Mouse (Mus musculus): ENCODE measurements at regions not wholly inside any gene's neighbourhood (a gene's known extent, or its start where the extent isn't known, plus 50 kb on each side); places are given as distances from the start of the nearest gene placed in this dataset.
"Not testable (repeated sequence)": the region's sequence is repeated elsewhere in the genome, so short reads cannot be mapped to it uniquely, and the experiment has no call there.

- intact Hi-C loops (cut with DNase I), result no loop called here
- Histone ChIP-seq H3K4me3 (no peak overlapping the region), H3K27ac (no peak overlapping the region)
- DNase-seq, result no peak
- TF ChIP-seq CTCF (IDR thresholded peaks at IDR 0.05), result no peak
Measured at GRCm38 (mm10) chr2:78558128-78558527, 309.8 kb upstream of the Ube2e3 start.

GRCm38 (mm10) chr2:78551085-78551484 lies 316.8 kb upstream of the Ube2e3 start:
- intact Hi-C loops (cut with DNase I), result no loop called here
- Histone ChIP-seq H3K4me3 (no peak overlapping the region), H3K27ac (no peak overlapping the region)
- TF ChIP-seq CTCF (IDR thresholded peaks at IDR 0.05), result no peak
- DNase-seq, result no peak

GRCm38 (mm10) chr2:78548683-78549467 lies 319.0 kb upstream of the Ube2e3 start:
- DNase-seq, result no peak
- intact Hi-C loops (cut with DNase I), result no loop called here
- no peak for TF ChIP-seq CTCF (IDR thresholded peaks at IDR 0.05)
- no peak overlapping the region for H3K27ac ChIP-seq
- H3K4me3 ChIP-seq, result no peak overlapping the region

GRCm38 (mm10) chr2:78547286-78547685 lies 320.6 kb upstream of the Ube2e3 start:
- DNase-seq, result no peak
- TF ChIP-seq CTCF (IDR thresholded peaks at IDR 0.05), result no peak
- H3K4me3 ChIP-seq, result no peak overlapping the region

GRCm38 (mm10) chr2:78540422-78540821 lies 327.5 kb upstream of the Ube2e3 start:
- no peak for TF ChIP-seq CTCF (IDR thresholded peaks at IDR 0.05)
- intact Hi-C loops (cut with DNase I), result no loop called here
- Histone ChIP-seq H3K27ac (no peak overlapping the region), H3K4me3 (no peak overlapping the region)
- no peak for DNase-seq

More at GRCm38 (mm10) chr2:78547286-78547685, 320.6 kb upstream of the Ube2e3 start:
- no peak overlapping the region for H3K27ac ChIP-seq
- intact Hi-C loops (cut with DNase I), result no loop called here

- H3K4me3 ChIP-seq, result no peak overlapping the region
- no peak overlapping the region for H3K27ac ChIP-seq
- intact Hi-C loops (cut with DNase I), result no loop called here
- TF ChIP-seq CTCF (IDR thresholded peaks at IDR 0.05), result no peak
- DNase-seq, result peak; percentile 21
Measured at GRCm38 (mm10) chr2:78539592-78540300, 328.2 kb upstream of the Ube2e3 start.

GRCm38 (mm10) chr2:78537574-78537973 lies 330.4 kb upstream of the Ube2e3 start:
- no peak overlapping the region for H3K4me3 ChIP-seq
- no peak for DNase-seq
- H3K27ac ChIP-seq, result no peak overlapping the region
- no peak for TF ChIP-seq CTCF (IDR thresholded peaks at IDR 0.05)
- intact Hi-C loops (cut with DNase I), result no loop called here

- H3K27ac ChIP-seq; H3K4me3 ChIP-seq; DNase-seq; intact Hi-C loops (cut with DNase I): not testable (repeated sequence)
Measured at GRCm38 (mm10) chr2:78533881-78534280, 334.0 kb upstream of the Ube2e3 start.

- TF ChIP-seq CTCF (IDR thresholded peaks at IDR 0.05), result no peak
- intact Hi-C loops (cut with DNase I), result no loop called here
- Histone ChIP-seq H3K27ac (no peak overlapping the region), H3K4me3 (no peak overlapping the region)
- DNase-seq, result no peak
Measured at GRCm38 (mm10) chr2:78530535-78530934, 337.4 kb upstream of the Ube2e3 start.

- Histone ChIP-seq H3K27ac (no peak overlapping the region), H3K4me3 (no peak overlapping the region)
- intact Hi-C loops (cut with DNase I), result no loop called here
Measured at GRCm38 (mm10) chr2:78520258-78521023, 347.5 kb upstream of the Ube2e3 start.

GRCm38 (mm10) chr2:78493115-78493514 lies 374.8 kb upstream of the Ube2e3 start:
- Histone ChIP-seq H3K4me3 (no peak overlapping the region), H3K27ac (no peak overlapping the region)
- intact Hi-C loops (cut with DNase I), result no loop called here
- TF ChIP-seq CTCF (IDR thresholded peaks at IDR 0.05), result no peak
- DNase-seq, result no peak

More at GRCm38 (mm10) chr2:78520258-78521023, 347.5 kb upstream of the Ube2e3 start:
- no peak for TF ChIP-seq CTCF (IDR thresholded peaks at IDR 0.05)
- no peak for DNase-seq

- H3K27ac ChIP-seq, result no peak overlapping the region
- no peak overlapping the region for H3K4me3 ChIP-seq
- no peak for DNase-seq
- intact Hi-C loops (cut with DNase I), result no loop called here
- no peak for TF ChIP-seq CTCF (IDR thresholded peaks at IDR 0.05)
Measured at GRCm38 (mm10) chr2:78480036-78480435, 387.9 kb upstream of the Ube2e3 start.

GRCm38 (mm10) chr2:78459444-78459843 lies 408.5 kb upstream of the Ube2e3 start:
- no peak for TF ChIP-seq CTCF (IDR thresholded peaks at IDR 0.05)
- no peak for DNase-seq
- H3K4me3 ChIP-seq, result no peak overlapping the region
- H3K27ac ChIP-seq, result no peak overlapping the region
- intact Hi-C loops (cut with DNase I), result no loop called here

All from gastrocnemius, adult 2 months (tissue).